Mouse (Mus musculus): ENCODE measurements around the gene Mum1.
A peak's percentile ranks its signal among the peaks of the same experiment; 100 is the strongest.

Mum1 gene

GRCm38 (mm10) chr10:80226416-80227165 lies at the start of gene Mum1:
Gene Mum1 (plus strand): TSS chr10:80226434.
- peak; percentile 97 for DNase-seq (ENCODE audit: low read depth)

GRCm38 (mm10) chr10:80177441-80178279 lies 48.6 kb upstream of the Mum1 start:
- DNase-seq (ENCODE audit: low read depth) = no peak

GRCm38 (mm10) chr10:80179068-80180051 lies 46.9 kb upstream of the Mum1 start, which contains the start of gene Efna2:
Gene Efna2 (plus strand): TSS chr10:80179482.
- no peak for DNase-seq (ENCODE audit: low read depth)

DNA sequence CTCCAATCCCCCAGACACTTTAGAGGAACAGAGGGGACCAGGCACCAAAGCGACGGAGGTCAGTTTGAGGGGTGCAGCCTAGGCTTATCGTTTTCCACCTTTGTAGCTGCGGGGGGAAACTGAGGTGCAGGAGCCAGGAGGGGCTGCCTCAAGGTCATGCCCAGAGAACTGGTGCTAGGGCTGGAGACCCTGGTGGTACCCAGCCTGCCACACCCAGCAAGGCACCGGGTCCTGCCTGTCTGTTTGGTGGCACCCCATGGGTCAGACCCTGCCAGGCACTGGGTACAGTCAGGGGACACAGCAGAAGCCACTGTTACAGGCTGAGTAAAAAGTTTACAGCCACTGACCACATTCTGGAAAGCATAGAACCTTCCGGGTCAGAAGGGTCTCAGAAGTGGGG lies 45.9 kb upstream of the Mum1 start:
- no peak for DNase-seq (ENCODE audit: low read depth)

DNA sequence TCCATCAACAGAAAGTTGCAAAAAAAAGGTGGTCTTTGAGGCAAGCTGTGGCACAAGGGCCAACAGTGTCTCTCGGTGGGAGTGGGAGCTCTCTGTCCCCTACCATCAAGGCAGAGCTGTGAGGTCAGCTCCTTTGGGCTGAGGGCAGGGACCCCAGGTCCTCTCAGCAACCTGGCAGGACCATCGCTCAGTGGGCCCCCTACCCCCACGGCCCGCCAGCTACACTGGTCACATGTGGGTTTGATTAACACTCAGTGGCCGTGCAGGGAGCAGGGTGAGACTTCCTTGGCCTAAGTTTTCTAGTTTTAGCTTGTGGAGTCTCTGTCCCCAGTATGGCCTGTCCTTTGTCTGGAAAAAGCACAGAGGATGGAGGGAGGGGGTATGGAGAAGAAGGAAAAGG lies 45.4 kb upstream of the Mum1 start:
- no peak for DNase-seq (ENCODE audit: low read depth)

- DNase-seq (ENCODE audit: low read depth) = no peak
Measured at GRCm38 (mm10) chr10:80182547-80182946, 43.7 kb upstream of the Mum1 start.

DNA sequence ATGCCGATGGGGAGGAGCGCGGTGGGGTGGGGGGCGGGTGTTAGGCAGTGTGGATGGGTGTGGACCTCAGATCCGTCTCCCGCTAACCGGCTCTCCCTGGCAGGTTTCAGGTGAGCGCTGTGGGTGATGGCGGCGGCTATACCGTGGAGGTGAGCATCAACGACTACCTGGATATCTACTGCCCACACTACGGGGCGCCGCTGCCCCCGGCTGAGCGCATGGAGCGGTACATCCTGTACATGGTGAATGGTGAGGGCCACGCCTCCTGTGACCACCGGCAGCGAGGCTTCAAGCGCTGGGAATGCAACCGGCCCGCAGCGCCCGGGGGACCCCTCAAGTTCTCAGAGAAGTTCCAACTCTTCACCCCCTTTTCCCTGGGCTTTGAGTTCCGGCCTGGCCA lies 39.6 kb upstream of the Mum1 start:
- DNase-seq (ENCODE audit: low read depth) = no peak

DNA sequence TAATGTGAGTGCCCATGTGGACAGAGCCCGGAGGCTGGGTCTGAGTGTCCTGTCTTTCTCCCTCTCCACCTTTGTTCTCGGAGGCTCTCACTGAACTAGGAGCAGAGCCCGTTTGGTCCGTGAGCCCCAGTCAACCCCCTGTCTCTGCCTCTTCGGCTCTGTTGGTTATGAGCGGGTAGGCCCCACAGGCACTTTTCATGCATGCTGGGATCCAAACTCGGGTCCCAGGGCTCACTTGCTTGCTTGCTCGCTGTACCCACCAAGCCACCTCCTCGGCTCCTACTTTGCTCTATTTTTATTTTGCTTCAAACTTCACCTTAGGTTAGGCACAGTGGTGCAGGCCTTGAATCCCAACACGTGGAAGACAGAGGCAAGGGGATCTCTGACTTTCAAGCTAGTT lies 38.5 kb upstream of the Mum1 start:
- no peak for DNase-seq (ENCODE audit: low read depth)

DNA sequence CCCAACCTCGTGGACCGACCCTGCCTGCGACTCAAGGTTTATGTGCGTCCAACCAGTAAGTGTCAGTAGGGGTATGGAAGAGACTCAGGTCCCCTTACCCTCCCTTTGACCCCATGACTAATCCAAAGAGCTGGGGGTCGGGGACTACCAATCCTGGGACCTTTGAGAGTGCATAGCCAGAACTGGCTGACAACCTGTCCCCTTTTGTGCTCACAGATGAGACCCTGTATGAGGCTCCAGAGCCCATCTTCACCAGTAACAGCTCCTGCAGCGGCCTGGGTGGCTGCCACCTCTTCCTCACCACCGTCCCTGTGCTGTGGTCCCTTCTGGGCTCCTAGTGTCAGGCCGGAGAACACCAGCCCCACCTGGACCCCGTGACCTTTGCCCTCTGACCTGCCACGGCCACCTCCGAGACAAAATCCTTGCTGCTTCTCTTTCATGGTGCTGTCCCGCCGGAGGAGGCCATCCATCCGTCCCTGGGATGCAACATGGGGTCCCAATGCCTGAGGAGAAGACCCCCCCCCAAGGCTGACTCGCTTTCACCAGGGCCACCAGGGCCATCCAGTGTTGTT lies 37.7 kb upstream of the Mum1 start:
- no peak for DNase-seq (ENCODE audit: low read depth)

DNA sequence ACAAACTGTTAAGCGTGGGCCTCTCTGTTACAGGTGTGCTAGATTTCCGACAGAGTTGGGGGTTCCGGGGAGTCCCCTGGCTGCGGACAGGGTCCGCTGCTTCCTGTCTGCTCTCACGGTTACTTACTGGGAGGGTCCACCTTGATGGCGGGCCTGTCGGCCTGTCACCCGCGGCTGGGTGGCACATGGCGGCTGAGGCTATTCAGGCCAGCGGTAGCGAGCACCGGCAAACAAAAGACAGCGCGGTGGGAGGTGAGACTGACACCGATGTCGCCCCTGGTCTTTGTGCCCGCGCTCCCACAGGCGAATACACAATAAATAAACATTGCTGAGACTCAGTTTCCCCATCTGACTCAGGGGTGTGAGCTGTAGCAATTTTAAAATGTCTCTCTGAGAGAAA lies 36.2 kb upstream of the Mum1 start:
- DNase-seq (ENCODE audit: low read depth) = no peak

GRCm38 (mm10) chr10:80190491-80191051 lies 35.7 kb upstream of the Mum1 start:
- DNase-seq (ENCODE audit: low read depth) = no peak

- DNase-seq (ENCODE audit: low read depth) = no peak
Measured at GRCm38 (mm10) chr10:80193976-80194375, 32.3 kb upstream of the Mum1 start.

GRCm38 (mm10) chr10:80194441-80194840 lies 31.8 kb upstream of the Mum1 start:
- no peak for DNase-seq (ENCODE audit: low read depth)

- no peak for DNase-seq (ENCODE audit: low read depth)
Measured at GRCm38 (mm10) chr10:80196167-80196566, 30.1 kb upstream of the Mum1 start.

DNA sequence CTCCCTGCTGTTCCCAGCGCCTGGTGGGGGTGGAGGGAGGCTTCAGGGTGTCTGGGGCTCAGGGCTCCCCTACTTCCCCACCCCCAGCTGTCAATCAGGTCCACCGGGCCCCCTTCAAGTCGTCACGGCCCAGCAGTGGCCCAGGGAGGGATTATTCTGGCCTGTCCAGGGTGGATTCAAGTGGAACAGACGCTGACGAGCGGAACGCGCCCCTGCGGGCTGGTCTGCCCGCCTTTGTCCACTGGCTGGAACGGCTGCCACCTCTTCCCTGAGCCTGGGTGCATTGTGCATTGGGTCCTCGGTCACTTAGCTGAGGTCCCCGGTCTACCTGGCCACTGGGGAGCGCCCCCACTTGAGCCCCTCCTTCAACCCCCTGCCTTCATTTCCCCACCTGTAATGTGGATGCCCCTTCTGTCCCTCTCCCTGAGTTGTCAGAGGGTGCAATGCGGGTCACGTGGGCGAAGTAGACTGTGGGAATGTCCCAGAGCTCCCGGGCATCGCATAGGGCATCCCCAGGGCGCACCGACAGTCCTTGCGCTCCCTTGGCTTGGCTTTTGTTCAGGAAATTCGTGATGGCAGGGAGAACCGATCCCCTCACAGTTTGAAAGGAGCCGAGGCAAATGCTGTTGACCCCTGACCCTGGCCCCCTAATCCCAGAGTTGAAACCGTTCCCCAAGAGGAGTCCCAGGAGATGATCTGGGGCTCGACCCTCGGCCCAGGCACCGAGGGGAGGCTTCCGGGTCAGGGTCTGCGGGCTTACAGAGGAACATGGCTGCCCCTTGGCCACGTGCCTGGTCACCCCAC lies 29.3 kb upstream of the Mum1 start:
- no peak for DNase-seq (ENCODE audit: low read depth)

DNA sequence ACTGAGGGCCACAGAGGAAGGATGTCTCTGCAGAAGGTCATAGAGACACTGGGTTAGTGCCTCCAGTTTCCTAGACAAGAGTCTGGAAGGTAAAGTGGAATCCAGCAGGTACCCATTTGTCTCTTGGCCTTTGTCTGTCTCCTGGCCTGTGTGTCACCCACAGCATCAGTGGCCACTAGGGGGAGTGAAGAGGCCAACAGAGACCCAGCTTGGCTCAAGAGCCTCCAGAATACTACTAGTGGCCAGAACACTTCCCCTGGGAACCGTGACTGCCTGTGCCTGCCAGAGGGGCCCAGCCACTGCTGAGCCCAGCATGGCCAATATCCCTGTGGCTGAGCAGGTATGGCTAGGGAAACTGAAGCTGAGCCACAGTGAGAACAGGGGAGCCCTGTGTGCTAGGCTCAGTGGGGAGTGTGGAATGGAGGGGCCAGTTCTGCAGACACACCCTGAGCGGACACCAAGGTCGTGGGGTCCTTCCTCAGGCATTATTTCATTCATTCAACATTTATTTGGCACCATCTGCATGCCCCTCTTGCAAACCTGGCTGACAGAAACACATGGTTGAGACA lies 26.7 kb upstream of the Mum1 start:
- peak; percentile 73 for DNase-seq (ENCODE audit: low read depth)

- DNase-seq (ENCODE audit: low read depth) = no peak
Measured at GRCm38 (mm10) chr10:80200485-80200884, 25.7 kb upstream of the Mum1 start.

- no peak for DNase-seq (ENCODE audit: low read depth)
Measured at GRCm38 (mm10) chr10:80204055-80204454, 22.2 kb upstream of the Mum1 start.

GRCm38 (mm10) chr10:80207201-80207600 lies 19.0 kb upstream of the Mum1 start:
- DNase-seq (ENCODE audit: low read depth) = no peak

DNA sequence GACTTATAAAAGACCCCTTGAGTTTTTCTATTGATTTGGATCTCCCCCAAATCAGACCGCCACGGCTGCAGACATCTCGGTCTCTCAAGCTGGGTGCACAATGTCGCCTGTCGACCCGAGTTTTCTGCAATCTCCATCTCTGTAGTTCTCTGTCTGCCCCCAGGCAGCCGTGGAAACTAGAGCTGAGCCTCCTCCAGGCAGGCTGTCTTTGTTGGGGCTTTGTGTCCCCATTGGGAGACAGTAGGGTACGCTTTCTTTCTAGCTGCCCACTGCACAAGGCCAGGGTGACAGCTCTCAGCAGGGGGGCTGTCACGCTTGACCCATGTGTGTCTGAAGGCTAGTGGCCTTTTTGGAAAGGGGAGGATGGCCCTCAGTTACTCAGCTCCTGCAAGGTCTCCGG lies 18.6 kb upstream of the Mum1 start:
- no peak for DNase-seq (ENCODE audit: low read depth)

All from c-Kit-positive CD71-positive TER-119-negative erythroid progenitor cells, embryonic 14.5 days (primary cell).